Mouse (Mus musculus): ENCODE results near the gene Olfr69. TPM values are rescaled to one million over a fixed set of nuclear protein-coding genes. Genes with fewer than 3 reads are reported as not detected.
"Not testable (repeated sequence)": the region's sequence is repeated elsewhere in the genome, so short reads cannot be mapped to it uniquely, and the experiment has no call there.

The Olfr69 gene
- not detected in 2 replicates for polyA plus RNA-seq (2012; rRNA removed)

GRCm38 (mm10) chr7:103771494-103771893 lies at the start of gene Olfr69:
Gene Olfr69, minus strand, starts transcription at chr7:103771594.
- DNase-seq (ENCODE audit: low read depth) = no peak

DNA sequence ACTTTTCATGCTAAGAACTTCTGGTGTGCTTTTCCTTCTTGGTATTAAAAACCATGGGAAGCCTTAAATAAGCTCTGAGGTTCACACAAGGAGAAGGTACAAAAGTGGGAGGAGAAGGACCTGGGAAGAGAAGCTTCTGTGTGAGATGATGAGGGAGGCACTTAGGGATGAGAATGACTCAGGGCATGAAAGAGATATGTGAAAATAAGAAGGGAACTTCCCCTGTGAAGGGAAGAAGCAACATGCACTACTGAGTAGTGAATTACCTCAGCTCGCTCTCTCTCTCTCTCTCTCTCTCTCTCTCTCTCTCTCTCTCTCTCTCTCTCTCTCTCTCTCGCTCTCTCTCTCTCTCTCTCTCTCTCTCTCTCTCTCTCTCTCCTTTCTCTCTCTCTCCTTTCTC lies 43.7 kb upstream of the Olfr69 start:
- not testable (repeated sequence) for DNase-seq (ENCODE audit: low read depth)

- DNase-seq (ENCODE audit: low read depth) = no peak
These were observed 42.4 kb upstream of the Olfr69 start, which contains the start of gene Hbb-bt for GRCm38 (mm10) chr7:103813766-103814165. Gene Hbb-bt, minus strand, starts transcription at chr7:103813996.

DNA sequence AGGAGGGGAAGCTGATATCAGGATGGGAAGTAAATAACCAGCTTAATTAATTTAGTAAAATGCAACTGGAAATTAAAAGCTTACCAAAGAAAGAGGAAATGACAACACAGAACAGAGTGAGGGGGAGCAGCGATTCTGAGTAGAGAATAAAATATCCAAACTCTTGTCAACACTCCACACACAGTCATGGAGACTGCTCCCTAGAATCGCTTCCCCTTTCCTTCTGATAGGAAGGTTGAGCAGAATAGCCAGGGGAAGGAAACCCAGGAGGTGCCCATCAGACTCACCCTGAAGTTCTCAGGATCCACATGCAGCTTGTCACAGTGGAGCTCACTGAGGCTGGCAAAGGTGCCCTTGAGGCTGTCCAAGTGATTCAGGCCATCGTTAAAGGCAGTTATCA lies 41.8 kb upstream of the Olfr69 start:
- DNase-seq (ENCODE audit: low read depth) = not testable (repeated sequence)

DNA sequence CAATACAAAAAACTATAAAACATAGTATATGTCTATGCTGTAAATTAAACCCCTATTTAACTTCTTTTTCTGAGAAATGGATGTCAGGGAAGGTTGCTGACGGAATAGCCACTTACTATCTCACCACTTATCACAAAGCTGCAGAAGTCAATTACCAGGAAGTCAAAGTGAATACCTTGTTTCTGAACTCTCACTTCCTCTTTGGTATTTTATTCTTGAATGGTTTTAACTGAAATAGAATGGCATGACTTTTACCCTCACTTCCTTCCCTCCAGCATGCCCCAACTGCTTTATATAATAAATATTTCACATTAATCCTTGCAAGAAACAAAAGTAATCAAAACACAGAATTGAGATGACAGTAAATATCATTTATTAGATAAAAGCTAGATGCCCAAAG lies 40.8 kb upstream of the Olfr69 start:
- no peak for DNase-seq (ENCODE audit: low read depth)

- DNase-seq (ENCODE audit: low read depth) = no peak
These were observed 39.9 kb upstream of the Olfr69 start for GRCm38 (mm10) chr7:103811223-103811845.

DNA sequence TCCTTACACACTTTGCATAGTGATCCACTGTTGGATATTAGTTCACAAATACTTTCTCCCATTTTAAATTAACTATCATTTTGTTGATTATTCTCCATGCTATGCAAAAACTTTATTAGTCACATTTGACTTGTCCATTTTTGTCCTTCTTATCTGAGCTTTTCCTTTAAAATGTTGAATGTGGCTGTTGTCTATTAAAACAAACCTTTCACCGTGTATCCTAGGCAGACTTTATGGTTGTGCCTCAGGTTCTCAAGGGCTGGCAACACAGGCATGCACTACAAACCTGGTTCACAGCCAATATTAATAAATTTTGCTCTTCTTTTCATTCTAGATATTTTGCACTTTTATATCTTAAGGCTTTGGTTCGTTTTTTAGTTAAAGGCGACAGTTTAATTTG lies 39.4 kb upstream of the Olfr69 start:
- no peak for DNase-seq (ENCODE audit: low read depth)

GRCm38 (mm10) chr7:103810296-103810695 lies 38.9 kb upstream of the Olfr69 start:
- no peak for DNase-seq (ENCODE audit: low read depth)

GRCm38 (mm10) chr7:103809801-103810155 lies 38.4 kb upstream of the Olfr69 start:
- no peak for DNase-seq (ENCODE audit: low read depth)

DNA sequence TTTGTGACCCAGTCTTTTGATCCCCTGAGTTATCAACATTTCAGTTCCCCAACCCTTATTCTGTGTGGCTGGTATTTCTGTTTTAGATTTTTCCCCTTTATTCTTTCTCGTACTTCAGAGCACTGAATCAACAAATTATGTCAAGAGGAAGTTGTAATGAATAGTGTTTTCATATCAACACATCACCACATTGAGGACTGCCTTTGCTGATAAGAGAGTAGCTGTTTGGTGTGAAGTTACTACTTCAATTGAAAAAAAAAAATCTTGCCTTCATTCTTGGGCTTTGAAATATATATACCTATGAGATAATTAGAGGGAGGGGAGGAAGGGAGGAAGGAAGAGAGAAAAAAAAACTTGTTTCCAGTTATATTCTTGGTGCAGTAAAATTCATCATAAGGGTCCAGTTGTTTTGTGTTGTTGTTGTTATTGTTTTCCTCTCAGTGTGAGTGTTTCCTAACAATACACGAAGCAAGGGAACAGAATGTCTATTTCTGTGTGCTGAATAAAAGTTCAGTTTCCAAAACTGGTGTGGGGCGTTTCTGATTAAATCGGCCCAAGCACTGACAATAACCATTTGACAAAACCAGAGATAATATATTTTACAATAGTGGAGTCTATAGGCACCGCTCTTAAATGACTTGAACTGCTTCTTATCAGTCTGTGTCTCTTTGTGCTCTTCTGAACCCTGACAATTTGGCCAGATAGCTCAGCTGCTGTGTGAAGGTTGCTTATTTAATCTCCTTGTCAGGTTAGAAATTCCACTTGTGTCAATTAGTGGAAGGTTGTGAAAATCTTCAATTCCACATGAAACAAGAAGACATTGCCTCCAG lies 37.8 kb upstream of the Olfr69 start:
- DNase-seq (ENCODE audit: low read depth) = no peak

DNA sequence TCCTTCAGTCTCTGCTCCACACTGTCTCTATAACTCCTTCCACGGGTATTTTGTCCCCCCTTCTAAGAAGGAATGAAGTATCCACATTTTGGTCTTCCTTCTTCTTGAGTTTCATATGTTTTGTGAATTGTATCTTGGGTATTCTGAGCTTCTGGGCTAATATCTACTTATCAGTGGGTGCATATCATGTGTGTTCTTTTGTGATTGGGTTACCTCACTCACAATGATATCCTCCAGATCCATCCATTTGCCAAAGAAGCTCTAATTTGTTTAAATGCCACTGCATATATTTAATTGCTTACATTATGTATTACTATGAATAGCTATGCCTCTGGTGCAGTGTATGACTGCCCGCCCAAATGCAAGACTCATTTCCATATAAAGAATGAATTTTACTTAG lies 36.7 kb upstream of the Olfr69 start:
- DNase-seq (ENCODE audit: low read depth) = not testable (repeated sequence)

GRCm38 (mm10) chr7:103806856-103807255 lies 35.5 kb upstream of the Olfr69 start:
- no peak for DNase-seq (ENCODE audit: low read depth)

- no peak for DNase-seq (ENCODE audit: low read depth)
These were observed 21.4 kb upstream of the Olfr69 start for GRCm38 (mm10) chr7:103792669-103793388.

- DNase-seq (ENCODE audit: low read depth) = no peak
These were observed 20.3 kb upstream of the Olfr69 start, which contains the start of gene Olfr67 for GRCm38 (mm10) chr7:103791721-103792120. Gene Olfr67, minus strand, starts transcription at chr7:103791821.

- no peak for DNase-seq (ENCODE audit: low read depth)
These were observed 8.2 kb upstream of the Olfr69 start, which contains the start of gene Olfr68 for GRCm38 (mm10) chr7:103779598-103779997. Gene Olfr68, minus strand, starts transcription at chr7:103779698.

- not testable (repeated sequence) for DNase-seq (ENCODE audit: low read depth)
These were observed 6.3 kb upstream of the Olfr69 start for GRCm38 (mm10) chr7:103777652-103778051.

DNA sequence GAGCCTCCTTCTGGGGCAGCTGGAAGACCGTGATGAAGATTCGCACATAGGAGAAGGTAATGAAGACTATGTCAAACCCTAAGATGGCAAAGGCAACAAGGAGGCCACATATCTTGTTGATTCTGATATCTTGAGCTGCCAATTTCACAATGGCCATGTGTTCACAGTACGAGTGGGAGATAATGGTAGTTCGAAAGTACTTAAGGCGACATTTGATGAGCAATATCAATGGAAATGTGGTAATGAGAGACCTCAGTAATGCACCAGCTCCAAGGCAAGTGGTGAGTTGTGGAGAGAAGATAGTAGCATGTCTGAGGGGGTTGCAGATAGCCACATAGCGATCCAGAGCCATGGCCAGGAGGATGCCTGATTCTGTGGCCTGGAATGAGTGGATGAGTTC lies 3.7 kb downstream of the Olfr69 start:
- not testable (repeated sequence) for DNase-seq (ENCODE audit: low read depth)

DNA sequence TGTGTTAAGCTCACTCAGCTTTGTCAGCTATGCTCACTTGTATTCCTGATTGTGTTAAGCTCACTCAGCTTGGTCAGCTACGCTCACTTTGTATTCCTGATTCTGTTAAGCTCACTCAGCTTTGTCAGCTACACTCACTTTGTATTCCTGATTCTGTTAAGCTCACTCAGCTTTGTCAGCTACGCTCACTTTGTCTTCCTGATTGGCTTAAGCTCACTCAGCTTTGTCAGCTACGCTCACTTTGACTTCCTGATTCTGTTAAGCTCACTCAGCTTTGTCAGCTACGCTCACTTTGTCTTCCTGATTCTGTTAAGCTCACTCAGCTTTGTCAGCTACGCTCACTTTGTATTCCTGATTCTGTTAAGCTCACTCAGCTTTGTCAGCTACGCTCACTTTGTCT lies 9.2 kb downstream of the Olfr69 start:
- not testable (repeated sequence) for DNase-seq (ENCODE audit: low read depth)

DNA sequence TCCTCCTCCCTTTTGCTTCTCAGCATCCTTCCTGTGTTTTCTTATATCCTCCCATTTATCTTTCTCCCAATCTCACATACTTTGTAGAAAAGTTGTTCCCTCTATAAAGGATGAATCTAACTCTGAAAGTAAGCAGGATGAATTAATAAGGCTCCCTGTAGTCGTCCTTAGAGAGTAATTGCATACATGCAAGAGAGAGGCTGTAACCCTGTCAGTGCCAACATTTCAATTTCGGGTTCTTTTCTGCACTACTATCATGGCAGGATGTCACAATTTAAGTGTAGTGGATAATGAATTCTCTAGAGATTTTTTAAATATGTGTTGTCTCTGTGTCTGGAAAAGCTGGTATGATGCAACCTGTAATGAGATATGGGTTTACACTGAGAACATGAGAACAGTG lies 14.2 kb downstream of the Olfr69 start, which contains the start of gene Olfr630:
TSS of gene Olfr630 (minus strand) at position 101 of the 400 bp plus-strand sequence.
- no peak for DNase-seq (ENCODE audit: low read depth)

GRCm38 (mm10) chr7:103744843-103745242 lies 26.6 kb downstream of the Olfr69 start, which contains the start of gene Olfr629:
Gene Olfr629, minus strand, starts transcription at chr7:103744943.
- no peak for DNase-seq (ENCODE audit: low read depth)

- no peak for DNase-seq (ENCODE audit: low read depth)
These were observed 41.3 kb downstream of the Olfr69 start, which contains the start of gene Olfr628 for GRCm38 (mm10) chr7:103730074-103730473. Gene Olfr628, plus strand, starts transcription at chr7:103730374.

DNA sequence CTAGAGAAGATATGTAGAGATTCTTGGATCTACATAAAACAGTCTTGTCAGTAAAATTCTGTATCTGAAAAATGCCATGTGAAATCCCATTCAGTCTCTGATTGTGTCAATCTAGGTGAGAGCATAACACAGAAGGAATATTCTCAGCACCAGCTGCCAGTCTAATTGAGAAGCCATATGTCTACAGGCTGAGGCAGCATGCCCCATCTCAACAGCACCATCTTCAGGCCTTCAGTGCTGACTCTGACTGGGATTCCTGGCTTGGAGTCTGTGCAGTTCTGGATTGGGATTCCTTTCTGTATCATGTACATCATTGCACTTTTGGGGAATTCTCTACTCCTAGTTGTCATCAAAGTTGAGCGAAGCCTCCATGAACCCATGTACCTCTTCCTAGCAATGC lies 55.0 kb downstream of the Olfr69 start:
- DNase-seq (ENCODE audit: low read depth) = not testable (repeated sequence)
